Mouse (Mus musculus) spleen, adult 12 weeks (tissue): ENCODE data around the gene Npc2.

ENCODE experiments used
- DNase-seq: peaks from one replicate; pipeline ENCODE4 v3.0.0; 2022; ENCODE audit warnings: low spot score

Npc2 gene

DNA sequence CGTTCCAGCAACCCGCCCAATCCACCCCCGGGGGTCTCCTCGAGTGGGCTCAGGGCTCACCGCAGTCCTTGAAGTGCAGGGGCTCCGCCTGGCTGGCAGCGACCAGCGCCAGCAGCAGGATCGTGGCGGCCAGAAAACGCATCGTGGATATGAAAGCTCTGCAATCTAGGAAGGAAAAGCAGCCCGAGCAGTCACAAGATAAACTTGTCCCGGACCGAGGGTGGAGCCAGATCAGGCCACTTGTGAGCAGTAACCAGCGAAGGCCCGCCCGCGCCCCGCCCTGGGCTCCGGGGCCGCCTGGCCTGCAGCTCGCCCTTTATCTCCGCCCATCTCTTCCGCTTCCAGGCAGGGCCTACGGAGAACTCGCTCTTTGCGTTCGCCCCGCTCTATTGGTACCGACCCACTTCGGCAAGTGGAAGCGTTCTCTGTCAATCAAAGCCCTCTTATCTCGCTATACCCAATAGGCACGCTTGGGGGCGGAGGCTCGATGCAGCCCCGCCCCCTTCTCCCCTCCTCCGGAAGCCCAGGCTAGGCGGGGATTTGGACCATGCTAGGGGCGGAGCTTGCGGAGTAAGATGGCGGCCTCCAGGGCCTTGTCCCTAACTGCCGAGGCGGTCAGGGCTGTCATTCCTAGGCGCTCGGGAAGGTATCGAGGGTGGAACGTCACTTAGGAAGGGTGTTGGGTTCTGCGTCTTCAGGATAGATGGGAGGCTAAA, at the start of gene Npc2, which contains the start of gene Isca2:
TSS of gene Npc2 (minus strand) at position 427 of the 716 bp plus-strand sequence.
TSS of gene Isca2 (plus strand) at position 526 of the 716 bp plus-strand sequence.
- DNase-seq = peak; percentile 96

- DNase-seq = peak; percentile 44
Observed at GRCm38 (mm10) chr12:84819236-84820168, 46.5 kb upstream of the Npc2 start.

- DNase-seq = no peak
Observed at GRCm38 (mm10) chr12:84818496-84818895, 45.5 kb upstream of the Npc2 start.

- no peak for DNase-seq
Observed at GRCm38 (mm10) chr12:84814663-84815325, 41.8 kb upstream of the Npc2 start.

GRCm38 (mm10) chr12:84813773-84814172, 40.8 kb upstream of the Npc2 start:
- DNase-seq = no peak

GRCm38 (mm10) chr12:84812004-84812403, 39.1 kb upstream of the Npc2 start:
- no peak for DNase-seq

GRCm38 (mm10) chr12:84811510-84811909, 38.6 kb upstream of the Npc2 start:
- no peak for DNase-seq

DNA sequence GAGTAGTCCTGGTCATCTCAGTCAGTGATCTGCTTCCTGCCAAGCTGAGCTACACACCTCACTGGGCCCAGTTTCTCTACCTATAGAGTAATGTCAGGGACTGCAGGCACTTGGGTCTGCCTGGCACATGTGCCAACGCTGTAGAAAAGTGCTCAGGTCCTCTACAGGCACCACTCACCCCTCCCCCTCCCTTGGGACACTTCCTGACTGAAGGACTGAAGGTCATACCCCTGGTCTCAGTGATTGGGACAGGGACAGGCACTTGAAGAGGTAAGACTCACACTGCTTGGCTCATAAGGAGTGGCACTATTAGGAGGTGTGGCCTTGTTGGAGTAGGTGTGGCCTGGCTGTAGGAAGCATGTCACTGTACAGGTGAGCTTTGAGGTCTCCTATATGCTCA, 37.9 kb upstream of the Npc2 start:
- DNase-seq = no peak

DNA sequence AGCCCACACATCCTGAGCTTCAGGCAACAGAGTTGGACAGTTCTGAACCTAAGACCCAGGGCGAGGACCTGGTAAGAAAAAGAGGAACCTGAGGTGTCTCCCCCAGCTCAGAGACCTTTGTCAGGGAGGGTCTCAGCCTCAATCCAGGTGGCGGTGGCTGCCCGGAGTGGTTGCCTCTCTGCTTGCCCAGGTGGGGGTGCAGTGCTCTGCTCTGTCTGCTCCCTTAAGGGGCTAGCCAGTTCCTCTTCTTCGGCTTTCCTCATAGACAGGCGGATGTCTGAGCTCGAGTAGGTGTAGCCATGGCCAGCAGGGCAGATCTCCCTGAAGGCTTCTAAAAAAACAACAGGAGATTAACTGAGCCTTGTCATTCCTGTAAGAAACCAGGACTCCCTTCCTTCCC, 36.1 kb upstream of the Npc2 start:
- DNase-seq = no peak

DNA sequence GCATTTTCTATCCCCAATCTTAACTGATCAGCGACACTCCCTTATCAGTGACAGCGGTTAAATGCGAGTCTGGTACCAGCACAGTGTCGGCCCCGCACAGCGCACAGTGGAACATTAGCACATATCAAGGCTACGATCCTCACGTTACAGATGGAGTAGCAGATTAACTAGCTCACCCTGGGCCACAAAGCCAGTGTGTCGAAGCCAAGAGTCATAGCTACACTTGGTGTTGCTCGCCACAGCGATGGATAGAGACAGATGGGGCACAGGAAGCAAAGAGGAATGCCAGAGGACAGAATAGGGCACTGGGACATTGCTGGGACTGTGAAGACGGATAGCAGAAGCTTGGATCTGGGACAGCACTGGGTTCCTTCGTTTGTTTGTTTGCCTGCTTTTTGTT, 34.4 kb upstream of the Npc2 start:
- no peak for DNase-seq

DNA sequence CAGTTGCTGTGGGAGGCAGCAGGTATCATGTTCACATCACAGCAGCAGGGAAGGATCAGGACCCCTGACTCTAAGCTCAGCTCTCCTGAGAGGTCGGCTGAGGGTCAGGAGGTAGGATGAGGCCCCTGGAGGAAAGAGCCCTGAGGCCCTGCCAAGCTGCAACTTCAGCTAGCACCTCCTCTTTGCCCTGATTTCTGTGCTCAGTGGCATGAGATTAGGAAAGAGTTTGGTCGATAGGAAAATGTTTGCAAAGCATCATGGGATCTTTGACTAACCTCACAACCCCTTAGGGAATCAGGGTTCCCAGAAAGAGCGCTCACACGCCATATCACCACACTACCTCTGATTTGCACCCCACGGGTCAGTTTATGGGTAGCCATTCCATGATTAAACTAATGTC, 33.8 kb upstream of the Npc2 start:
- DNase-seq = no peak

DNA sequence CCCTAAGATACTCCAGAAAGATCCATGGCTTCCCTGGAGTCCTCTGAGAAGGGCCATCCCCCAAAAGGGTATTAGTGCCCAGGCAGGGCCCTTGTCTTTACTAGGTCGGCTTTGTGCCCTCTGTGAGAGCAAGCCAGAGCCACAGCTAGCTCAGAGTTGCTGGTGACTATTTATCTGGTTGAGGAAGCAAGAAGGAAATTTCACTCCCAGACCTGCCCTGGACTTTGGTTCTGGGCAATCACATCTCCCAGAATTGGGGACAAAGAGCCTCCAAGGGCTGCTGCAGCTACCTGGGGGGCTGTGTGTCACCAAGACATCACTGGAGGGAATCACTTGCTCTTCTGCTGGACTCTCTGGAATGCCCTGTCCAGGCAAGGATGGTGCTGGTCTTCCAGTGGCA, 33.1 kb upstream of the Npc2 start:
- no peak for DNase-seq

- no peak for DNase-seq
Observed at GRCm38 (mm10) chr12:84805228-84805842, 32.4 kb upstream of the Npc2 start.

GRCm38 (mm10) chr12:84802625-84803024, 29.7 kb upstream of the Npc2 start:
- DNase-seq = no peak

DNA sequence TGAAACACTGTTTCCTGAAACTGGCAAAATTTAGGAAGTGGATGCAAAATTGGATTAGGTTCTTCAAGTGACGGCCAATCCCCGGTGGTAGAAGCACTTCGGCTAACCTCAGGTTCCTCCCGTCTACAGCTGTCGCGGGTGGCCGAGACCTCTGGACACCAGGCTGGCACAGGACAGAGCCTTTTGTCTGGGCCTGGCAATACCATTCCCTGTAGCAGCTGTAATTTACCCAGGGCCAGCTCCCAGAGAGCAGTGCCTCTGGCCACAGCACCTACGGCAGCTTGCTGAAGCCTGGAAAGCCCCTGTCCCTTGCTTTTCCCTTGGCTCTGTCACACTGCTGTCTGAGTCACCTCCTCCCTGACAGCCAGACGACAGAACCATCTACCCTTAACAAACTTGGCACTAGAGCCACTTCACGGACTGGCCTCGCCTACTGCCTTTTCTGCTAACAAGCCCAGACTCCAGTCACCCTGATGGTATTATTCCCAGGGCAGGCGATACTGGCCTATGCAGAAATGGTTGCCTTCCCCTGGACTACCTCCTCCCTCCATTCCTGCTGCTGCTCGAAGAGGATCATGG, 28.7 kb upstream of the Npc2 start:
- DNase-seq = no peak

DNA sequence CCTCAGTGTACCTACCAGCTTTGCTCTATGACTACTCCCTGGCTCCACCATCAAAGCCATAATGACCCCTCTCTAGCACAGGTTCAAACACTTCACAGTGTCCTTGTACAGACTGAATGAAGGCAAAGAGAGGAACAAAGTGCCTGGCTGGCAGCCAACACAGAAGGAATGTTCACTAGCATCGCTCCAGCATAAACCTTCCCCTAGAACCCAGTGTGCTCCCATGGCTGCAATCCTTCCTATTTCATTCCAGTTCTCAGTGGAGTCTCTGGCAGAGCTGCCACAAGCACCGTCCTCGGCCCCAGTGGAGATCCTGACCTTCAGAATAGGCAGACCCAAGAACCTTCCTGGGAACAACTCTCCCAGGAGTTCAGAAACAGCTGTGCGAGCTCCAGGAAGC, 27.5 kb upstream of the Npc2 start:
- DNase-seq = no peak

GRCm38 (mm10) chr12:84799086-84799485, 26.1 kb upstream of the Npc2 start:
- peak; percentile 15 for DNase-seq

DNA sequence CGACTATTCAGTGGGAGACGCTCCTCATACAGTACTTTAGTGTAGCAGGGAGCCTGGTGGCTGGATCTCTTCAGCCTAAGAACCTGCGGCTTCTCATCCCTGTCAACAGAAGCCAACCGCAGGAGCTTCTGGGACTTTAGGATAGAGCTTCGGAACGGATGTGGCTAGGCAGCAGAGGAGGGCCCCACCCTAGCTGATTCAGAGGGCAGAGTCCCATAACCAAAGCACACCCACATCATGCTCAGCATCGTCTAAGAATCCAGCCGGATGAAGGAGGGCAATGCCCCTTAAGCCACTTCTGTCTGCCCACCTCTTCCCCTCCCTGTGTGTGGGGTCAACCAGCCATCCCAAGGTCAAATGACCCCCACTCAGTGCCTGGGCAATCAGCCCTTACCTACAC, 21.7 kb upstream of the Npc2 start:
- DNase-seq = no peak

GRCm38 (mm10) chr12:84792629-84793028, 19.7 kb upstream of the Npc2 start:
- no peak for DNase-seq

DNA sequence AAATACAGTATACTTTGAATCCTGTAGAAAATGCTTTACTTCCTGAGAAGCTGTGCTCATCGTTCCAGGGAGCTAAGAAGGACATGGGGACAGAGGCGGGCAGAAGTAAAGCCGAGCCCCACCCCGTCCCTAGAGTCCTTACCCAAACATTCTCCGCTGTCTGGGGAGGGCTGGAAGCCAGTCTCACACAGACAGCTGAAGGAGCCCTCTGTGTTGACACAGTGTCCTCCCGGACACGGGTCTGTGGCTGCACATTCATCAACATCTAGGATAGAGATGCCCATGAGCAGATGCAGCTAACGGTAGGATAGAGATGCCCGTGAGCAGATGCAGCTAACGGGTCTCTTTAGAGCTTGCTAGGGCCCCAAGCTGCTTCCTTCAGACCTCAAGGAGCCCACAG, 17.9 kb upstream of the Npc2 start:
- DNase-seq = no peak

- DNase-seq = no peak
Observed at GRCm38 (mm10) chr12:84786091-84786490, 13.1 kb upstream of the Npc2 start.
